Mouse (Mus musculus) liver, embryonic 14 days (tissue): Measurements from ENCODE around the gene Atg4b. TPM values are rescaled to one million over a fixed set of nuclear protein-coding genes. Genes with fewer than 3 reads are reported as not detected.

Source experiments
- polyA plus RNA-seq: library from polyadenylated mRNA; depleted of rRNA; stranded (reverse); fragments of >200 nt; gene quantifications from 2 replicates; pipeline ENCODE4 v1.2.3, GENCODE M21; 2012; rRNA removed

The Atg4b gene
- polyA plus RNA-seq, result 19.2 and 20.3 TPM in 2 replicates

GRCm38 (mm10) chr1:93751290-93751689 lies at the start of gene Atg4b:
Gene Atg4b, plus strand, starts transcription at chr1:93751500.

GRCm38 (mm10) chr1:93754573-93755290 lies 3.4 kb downstream of the Atg4b start, which contains the start of gene Thap4:
Gene Thap4, minus strand, starts transcription at chr1:93754864.

GRCm38 (mm10) chr1:93801741-93802238 lies 50.5 kb downstream of the Atg4b start, which contains the start of gene Dtymk:
Gene Dtymk, minus strand, starts transcription at chr1:93801934.

GRCm38 (mm10) chr1:93803556-93804507 lies 52.5 kb downstream of the Atg4b start, which contains the start of gene Ing5:
Gene Ing5, plus strand, starts transcription at chr1:93803965.

GRCm38 (mm10) chr1:93824609-93825008 lies 73.3 kb downstream of the Atg4b start, which contains the start of gene D2hgdh:
Gene D2hgdh, plus strand, starts transcription at chr1:93824909.

Other genes with a start within 250 kb of the Atg4b start
- gene Farp2, start 239.4 kb upstream of the Atg4b start, polyA plus RNA-seq, result 0.69 and 0.77 TPM in 2 replicates
- gene Stk25, start 92.8 kb upstream of the Atg4b start, polyA plus RNA-seq, result 34.2 and 37.4 TPM in 2 replicates
- gene Bok, start 65.8 kb upstream of the Atg4b start, polyA plus RNA-seq, result 1.5 and 1.8 TPM in 2 replicates
- gene Thap4, start 3.4 kb downstream of the Atg4b start, polyA plus RNA-seq, result 9.0 and 10.7 TPM in 2 replicates
- gene Dtymk, start 50.4 kb downstream of the Atg4b start, polyA plus RNA-seq, result 126 and 146 TPM in 2 replicates
- 7.1 and 8.0 TPM in 2 replicates for gene Ing5, start 52.5 kb downstream of the Atg4b start, polyA plus RNA-seq
- gene D2hgdh, start 73.4 kb downstream of the Atg4b start, polyA plus RNA-seq, result 6.1 and 6.5 TPM in 2 replicates
- gene Gal3st2, start 109.8 kb downstream of the Atg4b start, polyA plus RNA-seq, result 0.01 and 0.03 TPM in 2 replicates
- gene Gal3st2b, start 166.8 kb downstream of the Atg4b start, polyA plus RNA-seq, result not detected in 2 replicates
- gene Gal3st2c, start 239.0 kb downstream of the Atg4b start, polyA plus RNA-seq, result not detected in 2 replicates